Mouse (Mus musculus): Measurements from ENCODE around the gene Syt5. TPM values are rescaled to one million over a fixed set of nuclear protein-coding genes. Genes with fewer than 3 reads are reported as not detected.

Syt5 gene
- polyA plus RNA-seq, 1 experiment from 2014 or later: 222 TPM

- no peaks in the 10 kb centered on the region for H3K9me3 ChIP-seq (ENCODE audit: control insufficient read depth, low read length)
- peaks cover 14% of the 10 kb centered on the region; the same call in 1 of the 2 replicates for H3K36me3 ChIP-seq (ENCODE audit: control insufficient read depth, insufficient read depth)
- H3K27me3 ChIP-seq (replicated peaks; ENCODE audit: control insufficient read depth, insufficient read depth, low read length): no peaks in the 10 kb centered on the region
- no peak for ATAC-seq
- H3K4me1 ChIP-seq (replicated peaks; ENCODE audit: control insufficient read depth, insufficient read depth, low read length): peaks cover 30% of the 10 kb centered on the region
- no peak overlapping the region for H3K4me2 ChIP-seq (ENCODE audit: low read length)
- H3K4me3 ChIP-seq (replicated peaks; ENCODE audit: low read length): no peak overlapping the region
- no peak overlapping the region for H3K9ac ChIP-seq (replicated peaks; ENCODE audit: low read depth, low read length)
- H3K27ac ChIP-seq (ENCODE audit: low read length): no peak overlapping the region
- WGBS: 90% methylated on average over 9 of the region's 9 CpGs
Measured at GRCm38 (mm10) chr7:4497271-4497903, 50.0 kb downstream of the Syt5 start.

GRCm38 (mm10) chr7:4496468-4496867 is 50.9 kb downstream of the Syt5 start:
- H3K27me3 ChIP-seq (replicated peaks; ENCODE audit: control insufficient read depth, insufficient read depth, low read length): no peaks in the 10 kb centered on the region
- no peak overlapping the region for H3K4me2 ChIP-seq (ENCODE audit: low read length)
- H3K9me3 ChIP-seq (ENCODE audit: control insufficient read depth, low read length): no peaks in the 10 kb centered on the region
- peaks cover 30% of the 10 kb centered on the region for H3K4me1 ChIP-seq (replicated peaks; ENCODE audit: control insufficient read depth, insufficient read depth, low read length)
- no peak overlapping the region for H3K9ac ChIP-seq (replicated peaks; ENCODE audit: low read depth, low read length)
- 94% methylated on average over 3 of the region's 3 CpGs for WGBS
- no peak overlapping the region for H3K4me3 ChIP-seq (replicated peaks; ENCODE audit: low read length)
- no peak for ATAC-seq
- H3K27ac ChIP-seq (ENCODE audit: low read length): no peak overlapping the region
- H3K36me3 ChIP-seq (ENCODE audit: control insufficient read depth, insufficient read depth): peaks cover 14% of the 10 kb centered on the region; the same call in 1 of the 2 replicates

DNA sequence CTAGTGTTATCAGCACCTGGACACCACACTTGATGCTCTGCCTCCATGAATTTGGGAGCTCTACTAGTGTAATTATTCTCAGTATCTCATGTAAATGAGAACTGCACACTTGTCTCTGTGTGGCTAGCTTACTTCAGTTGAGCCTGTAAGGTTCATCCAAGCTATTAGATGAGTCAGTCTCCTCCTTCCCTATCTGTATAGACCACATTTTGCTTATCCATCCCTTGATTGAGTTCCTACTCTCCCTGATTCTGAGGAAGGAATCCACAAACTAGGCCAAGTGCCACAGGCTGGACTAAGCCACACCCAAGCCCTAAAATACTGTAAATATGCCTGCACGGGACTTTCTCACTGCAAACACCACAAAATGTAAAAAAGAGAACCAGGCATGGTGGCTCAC is 53.4 kb downstream of the Syt5 start:
- 83% methylated on average over 1 of the region's 1 CpGs for WGBS
- no peak for ATAC-seq
- Histone ChIP-seq H3K4me1 (replicated peaks; ENCODE audit: control insufficient read depth, insufficient read depth, low read length) (peaks cover 13% of the 10 kb centered on the region), H3K9me3 (ENCODE audit: control insufficient read depth, low read length) (no peaks in the 10 kb centered on the region), H3K36me3 (ENCODE audit: control insufficient read depth, insufficient read depth) (peaks cover 20% of the 10 kb centered on the region), H3K4me3 (replicated peaks; ENCODE audit: low read length) (no peak overlapping the region), H3K27ac (ENCODE audit: low read length) (no peak overlapping the region), H3K27me3 (replicated peaks; ENCODE audit: control insufficient read depth, insufficient read depth, low read length) (no peaks in the 10 kb centered on the region), H3K9ac (replicated peaks; ENCODE audit: low read depth, low read length) (no peak overlapping the region), H3K4me2 (ENCODE audit: low read length) (no peak overlapping the region)

DNA sequence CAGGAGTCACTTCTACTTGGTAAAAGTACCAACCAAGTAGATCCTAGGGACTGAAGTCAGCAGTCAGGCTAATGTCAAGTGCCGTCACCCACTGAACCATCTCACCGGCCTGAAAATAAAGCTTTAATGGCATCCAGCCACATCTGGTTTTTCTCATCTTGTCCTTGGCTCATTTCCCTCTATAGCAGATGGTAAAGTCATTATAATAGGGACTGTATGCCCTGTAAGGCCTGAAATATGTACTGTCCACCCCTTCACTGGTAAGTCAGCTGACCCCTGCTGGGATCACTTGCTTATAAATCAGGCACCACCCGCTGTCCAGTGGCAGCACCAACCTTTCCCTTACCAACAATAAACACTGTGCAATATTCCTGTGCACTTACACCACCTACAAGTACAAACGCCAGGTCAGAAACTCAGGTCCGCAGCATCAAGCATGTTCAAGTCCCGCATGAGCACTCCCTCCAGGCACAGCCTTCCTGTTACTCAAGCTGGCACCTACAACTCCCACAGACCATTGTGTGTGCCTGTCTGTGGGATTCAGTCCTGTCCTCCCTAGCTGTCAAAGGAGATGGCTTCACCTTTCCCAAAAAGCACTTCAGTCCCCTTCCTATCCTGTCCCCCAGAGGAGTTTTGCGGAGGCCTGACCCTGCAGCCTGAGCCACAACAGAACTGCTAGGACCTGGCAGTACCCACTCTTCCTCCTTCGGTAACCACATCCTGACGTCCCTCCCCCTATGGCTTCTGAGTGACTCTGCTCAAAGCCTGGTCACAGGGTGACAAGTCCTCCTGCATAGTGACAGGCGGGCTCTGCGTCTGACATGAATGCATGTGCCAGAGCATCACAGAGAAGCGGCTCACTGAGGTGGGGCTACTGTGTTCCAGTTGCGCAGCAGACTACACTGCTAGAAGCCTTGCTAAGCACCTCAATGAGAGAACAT is 54.8 kb downstream of the Syt5 start:
- 91% methylated on average over 13 of the region's 13 CpGs for WGBS
- no peak overlapping the region for H3K4me2 ChIP-seq (ENCODE audit: low read length)
- no peaks in the 10 kb centered on the region for H3K4me1 ChIP-seq (replicated peaks; ENCODE audit: control insufficient read depth, insufficient read depth, low read length)
- H3K36me3 ChIP-seq (ENCODE audit: control insufficient read depth, insufficient read depth): peaks cover 20% of the 10 kb centered on the region
- no peak for ATAC-seq
- no peak overlapping the region for H3K9ac ChIP-seq (replicated peaks; ENCODE audit: low read depth, low read length)
- no peaks in the 10 kb centered on the region for H3K27me3 ChIP-seq (replicated peaks; ENCODE audit: control insufficient read depth, insufficient read depth, low read length)
- no peaks in the 10 kb centered on the region for H3K9me3 ChIP-seq (ENCODE audit: control insufficient read depth, low read length)
- H3K4me3 ChIP-seq (replicated peaks; ENCODE audit: low read length): no peak overlapping the region
- no peak overlapping the region for H3K27ac ChIP-seq (ENCODE audit: low read length)

DNA sequence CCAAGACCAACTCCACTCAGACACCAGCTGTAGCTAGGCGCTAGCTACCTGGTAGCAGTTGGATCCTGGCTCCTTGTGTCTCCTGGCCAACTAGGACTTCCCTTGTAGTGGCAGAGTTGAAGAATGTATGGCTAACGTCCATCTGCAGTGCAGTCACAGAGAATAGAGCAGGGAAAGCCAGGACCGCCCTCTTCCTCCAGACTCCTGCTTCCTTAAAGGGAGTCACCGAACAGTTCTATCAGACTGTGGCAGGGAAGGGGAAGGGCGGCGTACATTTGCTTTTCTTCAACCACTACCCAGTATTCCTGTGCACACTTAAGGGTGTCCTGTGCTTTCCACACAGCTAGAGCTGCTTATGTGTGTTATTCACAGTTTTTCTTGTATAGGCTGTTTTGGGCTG is 56.0 kb downstream of the Syt5 start:
- ATAC-seq: no peak
- peaks cover 16% of the 10 kb centered on the region for H3K36me3 ChIP-seq (ENCODE audit: control insufficient read depth, insufficient read depth)

More for the DNA sequence above, 56.0 kb downstream of the Syt5 start:
- H3K4me3 ChIP-seq (replicated peaks; ENCODE audit: low read length): no peak overlapping the region
- no peak overlapping the region for H3K9ac ChIP-seq (replicated peaks; ENCODE audit: low read depth, low read length)
- H3K27ac ChIP-seq (ENCODE audit: low read length): no peak overlapping the region
- no peaks in the 10 kb centered on the region for H3K9me3 ChIP-seq (ENCODE audit: control insufficient read depth, low read length)
- no peak overlapping the region for H3K4me2 ChIP-seq (ENCODE audit: low read length)
- H3K4me1 ChIP-seq (replicated peaks; ENCODE audit: control insufficient read depth, insufficient read depth, low read length): no peaks in the 10 kb centered on the region
- no peaks in the 10 kb centered on the region for H3K27me3 ChIP-seq (replicated peaks; ENCODE audit: control insufficient read depth, insufficient read depth, low read length)
- 90% methylated on average over 6 of the region's 6 CpGs for WGBS

Small RNAs within 50 kb of the gene (microRNA-seq; reads per million reads assigned to microRNA genes)
- not detected for gene Gm23577

Other genes with a start within 250 kb of the Syt5 start
- not detected in 2 replicates for gene Ncr1, start 209.8 kb downstream of the Syt5 start, polyA plus RNA-seq (2015; fragmentation: Nextera tagmentation; extraction: Ambion mirVana)
- 0.08 TPM in 1 of 2 replicates, not detected in the other for gene Gp6, start 149.8 kb downstream of the Syt5 start, polyA plus RNA-seq (2015; fragmentation: Nextera tagmentation; extraction: Ambion mirVana)
- 37.6 and 43.6 TPM in 2 replicates for gene Rdh13, start 101.9 kb downstream of the Syt5 start, polyA plus RNA-seq (2015; fragmentation: Nextera tagmentation; extraction: Ambion mirVana)
- gene Eps8l1, start 86.9 kb downstream of the Syt5 start, polyA plus RNA-seq (2015; fragmentation: Nextera tagmentation; extraction: Ambion mirVana): 10.1 and 10.9 TPM in 2 replicates
- 40.6 and 50.0 TPM in 2 replicates for gene Ppp1r12c, start 45.9 kb downstream of the Syt5 start, polyA plus RNA-seq (2015; fragmentation: Nextera tagmentation; extraction: Ambion mirVana)
- 2.1 and 2.6 TPM in 2 replicates for gene Tnnt1, start 31.2 kb downstream of the Syt5 start, polyA plus RNA-seq (2015; fragmentation: Nextera tagmentation; extraction: Ambion mirVana)
- 1.2 and 1.7 TPM in 2 replicates for gene Tnni3, start 23.3 kb downstream of the Syt5 start, polyA plus RNA-seq (2015; fragmentation: Nextera tagmentation; extraction: Ambion mirVana)
- 1.4 and 1.6 TPM in 2 replicates for gene Dnaaf3, start 15.1 kb downstream of the Syt5 start, polyA plus RNA-seq (2015; fragmentation: Nextera tagmentation; extraction: Ambion mirVana)
- 0.63 and 0.70 TPM in 2 replicates for gene Ptprh, start 56.5 kb upstream of the Syt5 start, polyA plus RNA-seq (2015; fragmentation: Nextera tagmentation; extraction: Ambion mirVana)
- 2.0 and 2.9 TPM in 2 replicates for gene Tmem86b, start 83.9 kb upstream of the Syt5 start, polyA plus RNA-seq (2015; fragmentation: Nextera tagmentation; extraction: Ambion mirVana)
- 7.6 and 7.8 TPM in 2 replicates for gene Ppp6r1, start 111.5 kb upstream of the Syt5 start, polyA plus RNA-seq (2015; fragmentation: Nextera tagmentation; extraction: Ambion mirVana)
- 136 and 156 TPM in 2 replicates for gene Hspbp1, start 137.5 kb upstream of the Syt5 start, polyA plus RNA-seq (2015; fragmentation: Nextera tagmentation; extraction: Ambion mirVana)
- 5.9 and 7.9 TPM in 2 replicates for gene Brsk1, start 143.1 kb upstream of the Syt5 start, polyA plus RNA-seq (2015; fragmentation: Nextera tagmentation; extraction: Ambion mirVana)
- gene Tmem150b, start 177.7 kb upstream of the Syt5 start, polyA plus RNA-seq (2015; fragmentation: Nextera tagmentation; extraction: Ambion mirVana): 0.11 and 0.33 TPM in 2 replicates
- gene Kmt5c, start 192.6 kb upstream of the Syt5 start, polyA plus RNA-seq (2015; fragmentation: Nextera tagmentation; extraction: Ambion mirVana): 60.0 and 66.9 TPM in 2 replicates
- 6.6 and 12.1 TPM in 2 replicates for gene Cox6b2, start 205.6 kb upstream of the Syt5 start, polyA plus RNA-seq (2015; fragmentation: Nextera tagmentation; extraction: Ambion mirVana)
- not detected in 2 replicates for gene Fam71e2, start 223.8 kb upstream of the Syt5 start, polyA plus RNA-seq (2015; fragmentation: Nextera tagmentation; extraction: Ambion mirVana)
- gene Il11, start 235.3 kb upstream of the Syt5 start, polyA plus RNA-seq (2015; fragmentation: Nextera tagmentation; extraction: Ambion mirVana): 0.53 and 1.1 TPM in 2 replicates
- gene Tmem190, start 235.4 kb upstream of the Syt5 start, polyA plus RNA-seq (2015; fragmentation: Nextera tagmentation; extraction: Ambion mirVana): not detected in 2 replicates
- 3.3 and 4.1 TPM in 2 replicates for gene Tmem238, start 242.1 kb upstream of the Syt5 start, polyA plus RNA-seq (2015; fragmentation: Nextera tagmentation; extraction: Ambion mirVana)
- gene Rpl28, start 245.3 kb upstream of the Syt5 start, polyA plus RNA-seq (2015; fragmentation: Nextera tagmentation; extraction: Ambion mirVana): 173 and 179 TPM in 2 replicates